Mouse (Mus musculus) forebrain, embryonic 16.5 days (tissue): ENCODE measurements at regions not wholly inside any gene's neighbourhood (a gene's known extent, or its start where the extent isn't known, plus 50 kb on each side); places are given as distances from the start of the nearest gene placed in this dataset.
A peak's percentile ranks its signal among the peaks of the same experiment; 100 is the strongest.

Experiments used
- ATAC-seq: fragments of 200-750 bp; cut with Nextera tagmentation; 2 replicates; pipeline ENCODE4 v1.8.0; 2017; ENCODE audit warnings: mild to moderate bottlenecking, moderate library complexity
- H3K27ac ChIP-seq: fragments of 300-500 bp; sonication (generic); 2 replicates; pipeline ENCODE4 v1.5.1; 2014; ENCODE audit warnings: low read length, control low read depth
- H3K27me3 ChIP-seq: fragments of 300-500 bp; sonication (generic); replicated peaks from 2 replicates; pipeline ENCODE4 v1.6.1; 2014; ENCODE audit warnings: low read length; ENCODE audit not compliant: control insufficient read depth, insufficient read depth
- H3K36me3 ChIP-seq: fragments of 300-500 bp; sonication (generic); 2 replicates; pipeline ENCODE4 v1.6.1; 2014; ENCODE audit not compliant: control insufficient read depth, insufficient read depth
- H3K4me1 ChIP-seq: fragments of 300-500 bp; sonication (generic); replicated peaks from 2 replicates; pipeline ENCODE4 v1.6.1; 2014; ENCODE audit warnings: low read length; ENCODE audit not compliant: control insufficient read depth, insufficient read depth
- H3K4me2 ChIP-seq: fragments of 300-500 bp; sonication (generic); 2 replicates; pipeline ENCODE4 v1.6.1; 2014; ENCODE audit warnings: mild to moderate bottlenecking, low read length, control low read depth
- H3K4me3 ChIP-seq: fragments of 300-500 bp; sonication (generic); replicated peaks from 2 replicates; pipeline ENCODE4 v1.5.1; 2014; ENCODE audit warnings: mild to moderate bottlenecking, low read length, control low read depth
- H3K9ac ChIP-seq: fragments of 300-500 bp; sonication (generic); replicated peaks from 2 replicates; pipeline ENCODE4 v1.6.1; 2014; ENCODE audit warnings: low read depth, low read length, control low read depth
- H3K9me3 ChIP-seq: fragments of 300-500 bp; sonication (generic); 2 replicates; pipeline ENCODE4 v1.6.1; 2016; ENCODE audit warnings: low read length; ENCODE audit not compliant: control insufficient read depth
- WGBS: fragments of 180-500 bp; shearing (Covaris S2); extraction: QIAGEN DNeasy Blood & Tissue Kit; methylation state at CpG from one replicate; pipeline ENCODE4 v1.1.7; 2014; 5-methylcytosine and 5-hydroxymethylcytosine counted together

DNA sequence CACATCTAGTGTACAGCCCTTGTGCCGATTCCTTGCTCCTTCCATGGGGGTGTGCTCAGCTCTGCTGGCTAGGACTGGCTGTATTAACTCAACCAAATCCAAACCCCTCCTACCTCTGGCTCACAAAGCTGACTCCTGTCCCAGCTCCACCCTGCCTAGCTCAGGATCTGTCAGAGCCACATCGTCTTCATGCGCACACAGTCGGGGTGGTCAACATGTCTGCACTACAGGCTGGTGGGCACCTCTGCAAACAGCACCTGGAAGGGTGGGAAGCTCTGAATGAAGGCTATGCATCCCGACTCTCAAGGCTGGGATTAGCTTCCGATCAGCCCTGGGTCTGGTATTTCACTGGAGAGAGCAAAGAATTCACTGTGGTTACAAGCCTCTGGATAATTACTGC lies 220.4 kb downstream of the 3110018I06Rik start:
- no peaks in the 10 kb centered on the region for H3K4me1 ChIP-seq
- H3K27ac ChIP-seq = no peak overlapping the region
- no peak overlapping the region for H3K9ac ChIP-seq
- H3K4me2 ChIP-seq = no peak overlapping the region
- ATAC-seq = no peak
- H3K27me3 ChIP-seq = no peaks in the 10 kb centered on the region
- peaks cover 2% of the 10 kb centered on the region; the same call in 1 of the 2 replicates for H3K9me3 ChIP-seq
- WGBS = 86% methylated on average over 6 of the region's 6 CpGs
- H3K36me3 ChIP-seq = no peaks in the 10 kb centered on the region
- H3K4me3 ChIP-seq = no peak overlapping the region

DNA sequence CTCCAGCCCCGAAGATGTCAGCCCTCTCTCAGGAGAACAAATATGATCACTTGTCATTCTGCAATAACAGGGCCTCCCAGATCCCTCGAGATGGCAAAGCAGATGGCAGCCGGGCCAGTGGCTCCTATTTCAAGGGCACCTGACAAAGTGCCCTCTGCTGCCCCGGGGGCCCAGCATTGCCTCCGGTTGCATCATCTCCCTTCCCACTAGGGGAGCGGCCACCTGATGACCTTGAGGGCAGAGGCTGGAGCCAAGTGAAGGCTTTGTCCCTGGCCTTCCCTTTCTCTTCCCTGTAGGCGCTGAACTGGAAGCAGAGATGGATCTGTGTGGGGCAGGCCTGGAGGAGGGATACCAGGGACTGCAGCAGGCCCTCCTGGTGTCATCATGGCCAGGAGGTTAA lies 222.6 kb downstream of the 3110018I06Rik start:
- Histone ChIP-seq H3K4me3 (no peak overlapping the region), H3K36me3 (no peaks in the 10 kb centered on the region), H3K4me1 (no peaks in the 10 kb centered on the region), H3K27me3 (no peaks in the 10 kb centered on the region), H3K4me2 (no peak overlapping the region), H3K9me3 (peaks cover 2% of the 10 kb centered on the region; the same call in 1 of the 2 replicates), H3K9ac (no peak overlapping the region), H3K27ac (no peak overlapping the region)
- WGBS = 80% methylated on average over 7 of the region's 7 CpGs
- no peak for ATAC-seq

DNA sequence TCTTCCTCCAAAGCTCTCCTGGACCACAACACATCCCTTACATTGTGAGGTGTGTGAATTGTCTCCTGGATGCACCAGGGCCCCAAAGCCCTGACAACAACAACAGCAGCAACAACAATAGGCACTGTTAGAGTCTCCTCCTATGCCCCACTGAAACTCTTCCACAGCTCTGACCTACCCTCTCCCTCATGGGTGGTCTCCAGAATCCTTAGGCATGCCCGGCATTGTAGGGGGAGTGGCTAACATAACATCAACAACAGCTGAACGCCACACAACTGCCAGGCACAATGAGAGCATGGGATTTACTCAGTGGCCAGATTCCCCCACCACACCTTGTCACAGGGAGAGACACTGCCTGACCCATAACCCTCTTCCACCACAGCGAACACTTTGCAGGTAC lies 223.2 kb downstream of the 3110018I06Rik start:
- Histone ChIP-seq H3K4me2 (no peak overlapping the region), H3K27ac (no peak overlapping the region), H3K9ac (no peak overlapping the region), H3K36me3 (no peaks in the 10 kb centered on the region), H3K27me3 (no peaks in the 10 kb centered on the region), H3K9me3 (peaks cover 2% of the 10 kb centered on the region; the same call in 1 of the 2 replicates), H3K4me3 (no peak overlapping the region), H3K4me1 (no peaks in the 10 kb centered on the region)
- no peak for ATAC-seq
- WGBS = 53% methylated on average over 3 of the region's 3 CpGs

DNA sequence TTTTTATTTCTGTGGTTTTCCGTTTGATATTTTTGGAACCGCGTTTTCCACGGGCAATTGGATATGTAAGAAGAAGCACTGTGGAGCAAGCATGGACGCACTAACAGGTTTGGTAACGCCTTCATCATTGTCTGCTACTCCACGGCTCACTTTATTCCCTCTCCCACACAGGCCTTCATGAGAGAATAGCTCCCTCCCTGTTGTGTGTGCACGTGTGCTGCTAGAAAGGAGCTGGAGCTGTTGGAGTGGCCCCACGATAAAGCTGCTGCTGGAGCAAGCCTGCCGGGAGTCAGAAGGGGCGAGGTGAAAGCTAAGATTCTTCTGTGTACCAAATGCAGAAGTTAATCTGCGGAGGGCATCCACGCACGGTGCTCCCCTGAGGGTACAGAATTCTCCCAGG lies 224.8 kb downstream of the 3110018I06Rik start:
- no peak overlapping the region for H3K4me3 ChIP-seq
- H3K27me3 ChIP-seq = no peaks in the 10 kb centered on the region
- H3K4me1 ChIP-seq = no peaks in the 10 kb centered on the region
- no peaks in the 10 kb centered on the region for H3K36me3 ChIP-seq
- H3K4me2 ChIP-seq = no peak overlapping the region
- 48% methylated on average over 14 of the region's 14 CpGs for WGBS
- ATAC-seq = no peak
- no peak overlapping the region for H3K9ac ChIP-seq
- no peak overlapping the region for H3K27ac ChIP-seq
- H3K9me3 ChIP-seq = no peaks in the 10 kb centered on the region

DNA sequence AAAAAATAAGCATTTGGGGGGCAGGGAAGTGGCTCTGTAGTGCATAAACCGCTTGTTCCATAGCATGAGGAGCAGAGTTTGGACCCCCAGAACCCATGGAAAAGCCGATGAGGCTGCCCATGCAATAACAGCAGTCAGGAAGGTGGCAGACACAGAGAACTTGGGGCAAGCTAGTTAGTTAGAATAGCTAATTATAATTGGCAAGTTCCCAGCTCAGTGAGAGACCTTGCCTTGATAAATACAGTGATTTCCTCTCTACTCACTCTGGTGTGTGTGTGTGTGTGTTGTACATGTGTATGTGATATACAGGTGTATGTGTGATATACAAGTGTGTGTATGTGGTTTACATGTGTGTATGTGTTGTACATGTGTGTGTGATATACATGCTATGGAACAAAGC lies 226.4 kb downstream of the 3110018I06Rik start:
- no peak overlapping the region for H3K9ac ChIP-seq
- no peak overlapping the region for H3K4me2 ChIP-seq
- WGBS = 65% methylated on average over 2 of the region's 2 CpGs
- H3K4me1 ChIP-seq = no peaks in the 10 kb centered on the region
- H3K9me3 ChIP-seq = no peaks in the 10 kb centered on the region
- ATAC-seq = no peak
- no peak overlapping the region for H3K27ac ChIP-seq
- H3K27me3 ChIP-seq = no peaks in the 10 kb centered on the region
- H3K4me3 ChIP-seq = no peak overlapping the region
- no peaks in the 10 kb centered on the region for H3K36me3 ChIP-seq

DNA sequence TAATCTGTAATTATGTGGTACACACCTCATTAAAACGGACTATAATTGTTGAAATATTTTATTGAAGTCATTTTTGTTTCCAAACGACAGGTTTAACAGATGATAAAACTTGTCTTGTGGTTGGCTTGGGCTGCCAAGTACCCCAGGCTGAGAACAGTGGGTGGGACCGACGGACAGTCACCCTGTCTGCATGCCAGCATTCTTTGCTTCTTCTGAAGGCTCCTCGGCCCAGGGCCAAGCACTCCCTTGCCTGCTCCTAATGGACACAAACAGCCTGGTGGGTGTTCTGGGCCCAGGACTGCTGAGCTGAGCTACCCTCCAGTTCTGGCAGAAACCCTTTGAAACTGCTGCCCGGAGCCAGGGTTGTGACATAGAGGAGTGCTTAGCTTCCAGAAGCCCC lies 227.4 kb downstream of the 3110018I06Rik start:
- H3K27me3 ChIP-seq = no peaks in the 10 kb centered on the region
- WGBS = 46% methylated on average over 6 of the region's 6 CpGs
- H3K9me3 ChIP-seq = no peaks in the 10 kb centered on the region
- H3K27ac ChIP-seq = no peak overlapping the region
- no peak overlapping the region for H3K4me3 ChIP-seq
- ATAC-seq = peak; percentile 26; the same call in 1 of the 2 replicates
- no peak overlapping the region for H3K4me2 ChIP-seq
- no peaks in the 10 kb centered on the region for H3K36me3 ChIP-seq
- H3K9ac ChIP-seq = no peak overlapping the region
- H3K4me1 ChIP-seq = no peaks in the 10 kb centered on the region

DNA sequence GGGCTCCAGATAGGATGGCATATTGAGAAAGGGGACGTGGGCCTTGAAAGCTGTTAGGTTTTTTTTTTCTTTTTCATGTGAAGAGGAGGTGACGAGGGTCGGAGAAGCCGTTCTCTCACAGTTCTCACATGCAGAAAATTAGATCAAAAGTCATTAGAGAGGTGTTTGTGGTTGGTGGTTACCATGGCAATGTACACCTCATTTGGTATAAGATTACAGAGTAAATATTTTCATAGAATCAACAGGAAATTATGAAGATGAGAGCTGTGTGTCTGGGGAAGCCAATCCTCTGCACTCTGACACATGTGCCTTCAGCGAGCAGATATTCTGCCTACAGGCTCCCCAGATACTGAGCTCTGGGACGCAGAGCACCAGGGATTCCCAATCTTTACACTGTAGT lies 232.5 kb downstream of the 3110018I06Rik start:
- H3K4me2 ChIP-seq = no peak overlapping the region
- no peak overlapping the region for H3K27ac ChIP-seq
- H3K9ac ChIP-seq = no peak overlapping the region
- no peaks in the 10 kb centered on the region for H3K9me3 ChIP-seq
- no peaks in the 10 kb centered on the region for H3K36me3 ChIP-seq
- no peak overlapping the region for H3K4me3 ChIP-seq
- ATAC-seq = no peak
- no peaks in the 10 kb centered on the region for H3K27me3 ChIP-seq
- H3K4me1 ChIP-seq = no peaks in the 10 kb centered on the region
- 72% methylated on average over 6 of the region's 6 CpGs for WGBS

DNA sequence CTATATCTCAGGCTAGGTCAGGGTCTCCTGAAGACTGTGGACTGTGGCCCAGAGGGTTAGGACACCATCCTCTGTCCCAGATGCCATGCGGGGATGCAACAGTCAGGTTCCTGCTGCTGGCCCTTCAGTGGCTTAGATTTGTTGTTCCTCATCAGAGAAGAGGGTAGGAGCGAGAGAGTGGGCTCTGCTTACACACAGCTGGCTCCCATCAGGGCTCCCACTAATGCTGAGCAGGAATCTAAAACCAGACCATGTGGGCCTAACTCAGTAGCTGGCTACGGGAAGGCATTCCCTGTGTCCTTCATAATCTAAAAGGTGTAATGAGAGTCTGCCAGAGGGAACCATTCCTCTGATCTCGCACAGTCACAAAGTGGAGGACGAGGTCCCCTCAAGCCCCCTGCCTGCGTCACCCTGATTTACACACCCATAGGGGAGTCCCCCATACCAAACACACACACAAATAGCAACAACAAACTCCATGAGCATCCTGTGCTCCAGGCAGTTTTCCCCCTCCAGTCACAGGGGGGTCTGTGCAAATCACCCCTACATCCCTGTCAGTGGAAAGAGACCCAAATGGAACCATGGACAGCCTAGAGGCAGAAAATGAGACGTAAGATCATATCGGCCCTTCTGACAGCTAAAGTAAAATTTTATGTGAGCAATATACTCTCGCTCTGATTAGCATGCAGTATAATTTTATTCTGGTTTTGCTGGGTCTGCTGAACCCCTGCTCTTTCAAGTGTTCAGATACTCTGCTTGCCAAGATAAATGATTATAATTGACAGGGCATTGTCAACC lies 234.8 kb downstream of the 3110018I06Rik start:
- no peak overlapping the region for H3K4me3 ChIP-seq
- H3K4me1 ChIP-seq = no peaks in the 10 kb centered on the region
- no peaks in the 10 kb centered on the region for H3K36me3 ChIP-seq
- no peak overlapping the region for H3K4me2 ChIP-seq
- no peak overlapping the region for H3K27ac ChIP-seq
- 83% methylated on average over 9 of the region's 9 CpGs for WGBS
- no peak overlapping the region for H3K9ac ChIP-seq
- no peaks in the 10 kb centered on the region for H3K9me3 ChIP-seq
- no peak for ATAC-seq
- H3K27me3 ChIP-seq = no peaks in the 10 kb centered on the region

DNA sequence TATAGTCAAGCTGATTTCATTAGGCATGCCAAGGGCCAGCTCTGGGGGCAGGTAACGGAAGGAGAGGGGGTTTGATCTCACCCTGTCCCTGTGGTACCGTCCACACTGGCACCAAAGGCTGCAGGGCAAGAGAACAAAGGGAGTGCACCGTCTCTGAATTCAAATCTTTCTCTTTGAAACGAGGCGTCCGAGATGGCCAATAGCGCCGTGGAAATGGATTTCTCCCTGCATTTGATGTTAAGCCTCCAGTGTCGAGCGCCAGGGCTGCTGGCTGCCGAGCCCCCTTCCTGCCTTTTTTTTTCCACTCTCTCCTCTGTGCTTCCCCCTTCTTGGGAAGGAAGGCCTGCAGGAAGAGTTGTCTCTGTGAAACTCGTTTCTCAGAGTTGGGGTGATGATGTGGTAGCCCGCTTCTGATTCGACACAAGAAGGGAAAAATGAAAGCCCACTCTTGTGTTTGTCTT lies 235.5 kb downstream of the 3110018I06Rik start:
- 37% methylated on average over 14 of the region's 14 CpGs for WGBS
- Histone ChIP-seq H3K27ac (no peak overlapping the region), H3K27me3 (no peaks in the 10 kb centered on the region)

More for the DNA sequence above, 235.5 kb downstream of the 3110018I06Rik start:
- ATAC-seq = no peak
- Histone ChIP-seq H3K4me2 (no peak overlapping the region), H3K36me3 (no peaks in the 10 kb centered on the region), H3K9me3 (no peaks in the 10 kb centered on the region), H3K4me1 (no peaks in the 10 kb centered on the region), H3K9ac (no peak overlapping the region; the same call in 1 of the 2 replicates), H3K4me3 (no peak overlapping the region)
